Mouse (Mus musculus) embryonic fibroblast, embryonic 13.5 days (primary cell): Measurements from ENCODE around the gene Hvcn1. TPM values are rescaled to one million over a fixed set of nuclear protein-coding genes. Genes with fewer than 3 reads are reported as not detected.
A peak's percentile ranks its signal among the peaks of the same experiment; 100 is the strongest.

Source experiments
- H3K27ac ChIP-seq: 2 replicates; pipeline ENCODE4 v1.5.1; 2012; ENCODE audit warnings: low read length, control low read depth, inconsistent platforms; ENCODE audit not compliant: insufficient read depth
- H3K4me1 ChIP-seq: 2 replicates; pipeline ENCODE4 v1.6.1; 2011; ENCODE audit warnings: low read length; ENCODE audit not compliant: control insufficient read depth, insufficient read depth
- H3K4me3 ChIP-seq: 2 replicates; pipeline ENCODE4 v1.5.1; 2011; ENCODE audit warnings: mild to moderate bottlenecking, control low read depth, low read length; ENCODE audit not compliant: insufficient read depth
- CTCF ChIP-seq: IDR thresholded peaks from 2 replicates; pipeline ENCODE4 v1.5.1; 2011; ENCODE audit warnings: mild to moderate bottlenecking, control low read depth, low read length, moderate library complexity, borderline replicate concordance; ENCODE audit not compliant: insufficient read depth
- POLR2A ChIP-seq: IDR thresholded peaks from 2 replicates; pipeline ENCODE4 v1.6.1; 2011; ENCODE audit warnings: low read depth, mild to moderate bottlenecking, control low read depth, low read length, moderate library complexity
- polyA plus RNA-seq: library from polyadenylated mRNA; stranded (reverse); fragments of >200 nt; gene quantifications from 2 replicates; pipeline ENCODE4 v1.2.4, GENCODE M21; 2011; ENCODE audit warnings: low read depth; ENCODE audit not compliant: missing spikeins, insufficient read length

Gene Hvcn1
- polyA plus RNA-seq, 1 experiment = 3.1 TPM

DNA sequence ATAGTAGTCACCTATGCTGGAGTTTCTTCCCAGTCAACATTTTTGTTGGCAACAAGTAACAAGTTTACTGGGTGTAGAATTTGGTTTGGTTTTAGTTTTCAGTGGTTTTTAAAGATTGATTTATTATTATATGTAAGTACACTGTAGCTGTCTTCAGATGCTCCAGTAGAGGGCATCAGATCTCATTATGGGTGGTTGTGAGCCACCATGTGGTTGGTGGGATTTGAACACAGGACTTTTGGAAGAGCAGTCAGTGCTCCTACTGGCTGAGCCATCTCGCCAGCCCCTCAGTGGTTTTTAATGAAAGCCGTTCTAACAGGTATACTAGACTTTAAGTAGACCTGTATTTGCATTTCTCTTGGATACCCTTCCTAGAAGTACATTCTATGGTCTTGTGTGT, 59.3 kb downstream of the Hvcn1 start:
- H3K4me1 ChIP-seq = peaks cover 4% of the 10 kb centered on the region; the same call in 1 of the 2 replicates
- no peak for TF ChIP-seq CTCF
- no peak overlapping the region for H3K27ac ChIP-seq
- no peak overlapping the region for H3K4me3 ChIP-seq

DNA sequence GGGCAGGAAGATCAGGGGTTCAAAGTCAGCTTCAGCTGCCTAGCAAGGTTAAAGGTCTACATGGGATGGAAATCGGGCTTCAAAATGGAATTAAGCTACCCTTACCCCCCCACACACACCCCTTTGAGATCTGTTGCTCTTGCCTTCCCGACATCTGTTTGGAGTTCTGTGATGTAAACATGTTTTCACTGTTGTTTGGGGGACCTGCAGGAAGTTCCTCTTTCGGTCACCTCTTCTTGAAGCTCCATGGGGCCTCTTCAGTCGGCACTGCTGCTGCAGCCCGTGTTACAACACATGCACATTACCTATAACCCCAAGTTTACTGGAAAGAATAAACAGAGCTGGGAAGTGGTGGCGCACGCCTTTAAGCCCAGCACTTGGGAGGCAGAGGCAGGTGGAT, 60.5 kb downstream of the Hvcn1 start:
- peaks cover 4% of the 10 kb centered on the region; the same call in 1 of the 2 replicates for H3K4me1 ChIP-seq
- no peak overlapping the region for H3K4me3 ChIP-seq
- TF ChIP-seq CTCF (no peak), POLR2A (no peak)
- H3K27ac ChIP-seq = no peak overlapping the region

- peaks cover 4% of the 10 kb centered on the region; the same call in 1 of the 2 replicates for H3K4me1 ChIP-seq
- no peak overlapping the region for H3K4me3 ChIP-seq
- H3K27ac ChIP-seq = no peak overlapping the region
- no peak for TF ChIP-seq POLR2A
These were observed 61.3 kb downstream of the Hvcn1 start for GRCm38 (mm10) chr5:122267899-122268298.

DNA sequence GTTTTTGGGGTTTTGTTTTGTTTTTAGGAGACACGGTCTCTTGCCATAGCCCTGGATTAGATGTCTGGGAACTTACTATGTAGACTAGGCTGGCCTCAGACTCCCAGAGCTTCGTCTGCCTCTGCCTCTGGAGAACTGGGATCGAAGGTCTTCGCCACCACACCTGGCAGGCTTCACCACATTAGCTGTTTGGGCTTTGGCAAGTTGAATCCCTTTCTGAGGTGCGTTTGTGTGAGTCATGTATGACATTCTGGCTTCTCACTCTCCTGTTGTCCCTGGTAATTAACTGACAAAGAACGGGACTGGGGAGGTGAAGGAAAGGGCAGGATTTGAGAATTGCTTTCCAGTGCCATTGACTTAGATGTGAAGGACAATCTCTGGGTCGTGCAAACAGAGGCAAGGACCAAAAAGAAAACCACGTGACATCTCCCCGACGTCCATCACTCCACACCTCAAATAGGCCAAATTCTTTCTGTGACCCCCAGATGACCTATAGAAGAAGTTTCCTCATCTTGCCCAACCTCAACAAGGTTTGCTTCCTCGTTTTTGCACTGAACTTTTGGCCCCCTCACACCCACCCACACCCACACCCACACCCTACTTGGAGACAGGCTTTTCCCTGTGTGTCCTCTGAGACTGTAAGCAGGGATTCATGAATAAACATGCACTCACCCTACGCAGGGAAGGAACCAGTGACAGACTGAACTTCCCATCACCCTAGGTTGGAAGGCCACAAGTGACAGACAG, 62.4 kb downstream of the Hvcn1 start:
- TF ChIP-seq CTCF (no peak), POLR2A (no peak)
- no peak overlapping the region for H3K4me3 ChIP-seq
- peaks cover 6% of the 10 kb centered on the region; the same call in 1 of the 2 replicates for H3K4me1 ChIP-seq
- H3K27ac ChIP-seq = no peak overlapping the region

- no peak for TF ChIP-seq POLR2A
- TF ChIP-seq CTCF = no peak
- H3K27ac ChIP-seq = no peak overlapping the region
- H3K4me1 ChIP-seq = peaks cover 6% of the 10 kb centered on the region; the same call in 1 of the 2 replicates
- no peak overlapping the region for H3K4me3 ChIP-seq
These were observed 66.2 kb downstream of the Hvcn1 start for GRCm38 (mm10) chr5:122272821-122273220.

- no peak overlapping the region for H3K27ac ChIP-seq
- H3K4me3 ChIP-seq = no peak overlapping the region
- 0 out of 2 replicates have a peak, but pooled peaks cover 2% of the 10 kb centered on the region for H3K4me1 ChIP-seq
- TF ChIP-seq POLR2A (no peak), CTCF (no peak)
These were observed 68.2 kb downstream of the Hvcn1 start for GRCm38 (mm10) chr5:122274785-122275184.

DNA sequence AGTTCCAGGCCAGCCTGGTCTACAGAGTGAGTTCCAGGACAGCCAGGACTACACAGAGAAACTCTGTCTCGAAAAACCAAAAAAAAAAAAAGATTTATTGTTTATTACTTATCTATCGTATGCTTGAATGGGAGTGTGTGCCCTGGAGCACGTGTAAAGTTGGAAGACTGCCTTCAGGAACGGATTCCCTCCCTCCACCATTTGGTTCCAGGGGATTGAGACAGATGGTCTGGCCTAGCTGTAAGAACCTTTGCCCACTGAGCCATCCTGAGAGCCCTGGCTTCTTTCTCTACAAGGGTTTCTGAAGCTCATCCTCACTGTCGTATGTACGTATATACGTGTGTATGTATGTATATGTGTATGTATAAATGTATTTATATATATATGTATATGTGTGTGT, 72.3 kb downstream of the Hvcn1 start:
- H3K4me3 ChIP-seq = no peak overlapping the region
- H3K27ac ChIP-seq = no peak overlapping the region
- TF ChIP-seq CTCF = no peak
- no peak for TF ChIP-seq POLR2A
- peaks cover 7% of the 10 kb centered on the region; the same call in 1 of the 2 replicates for H3K4me1 ChIP-seq

DNA sequence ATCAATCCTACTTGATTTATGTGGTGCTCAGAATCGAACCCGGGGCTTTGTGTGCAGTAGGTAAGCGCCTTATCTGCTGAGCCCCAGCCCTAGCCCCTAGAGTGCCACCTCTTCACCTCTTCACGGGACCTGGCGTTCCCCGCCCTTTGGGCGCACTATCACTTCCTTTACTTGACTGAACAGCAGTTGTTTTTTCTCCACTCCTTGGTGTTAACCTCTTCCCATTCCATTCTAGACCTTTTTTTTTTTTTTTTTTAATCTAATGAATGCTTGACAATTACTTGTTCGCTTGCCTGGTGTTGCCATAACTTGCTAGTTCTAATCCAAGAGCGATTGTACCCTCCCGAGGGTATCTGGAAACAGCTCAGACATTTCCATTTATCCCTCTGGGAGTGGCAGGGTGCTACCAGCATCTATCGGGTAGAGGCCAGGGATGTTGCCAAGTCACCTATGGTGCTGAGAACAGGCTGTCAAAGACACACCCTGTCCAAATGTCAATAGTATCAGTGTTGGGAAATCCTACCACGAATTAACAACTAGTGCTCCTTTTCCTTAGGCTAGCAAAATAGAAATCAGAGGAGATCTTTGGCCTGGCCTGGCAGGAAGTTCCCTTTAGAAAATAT, 73.3 kb downstream of the Hvcn1 start:
- Histone ChIP-seq H3K4me1 (peaks cover 7% of the 10 kb centered on the region; the same call in 1 of the 2 replicates), H3K4me3 (no peak overlapping the region), H3K27ac (peak overlapping the region; percentile 32)
- TF ChIP-seq POLR2A (no peak), CTCF (no peak)

DNA sequence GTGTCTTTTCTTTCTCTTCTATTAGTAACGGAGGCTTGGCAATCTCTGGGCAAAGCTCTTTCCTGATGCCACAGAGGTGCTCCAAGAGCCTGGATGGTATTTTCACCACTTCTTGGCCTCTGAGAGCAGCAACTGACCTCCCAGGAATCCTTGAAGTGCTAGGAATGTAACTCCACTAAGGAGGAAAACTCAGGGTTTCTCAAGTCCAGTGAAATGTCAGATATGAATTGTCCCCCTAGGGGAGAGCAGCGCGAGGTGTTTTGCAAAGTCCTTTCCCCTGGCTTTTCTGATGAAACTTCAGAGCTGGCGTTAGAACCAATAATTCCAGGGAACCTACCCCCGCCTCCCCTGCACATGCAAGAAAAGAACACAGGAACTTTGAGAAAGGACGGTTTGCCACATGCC, 73.8 kb downstream of the Hvcn1 start:
- no peak for TF ChIP-seq POLR2A
- no peak for TF ChIP-seq CTCF
- Histone ChIP-seq H3K4me3 (no peak overlapping the region), H3K27ac (peak overlapping the region; percentile 32), H3K4me1 (peaks cover 7% of the 10 kb centered on the region; the same call in 1 of the 2 replicates)

DNA sequence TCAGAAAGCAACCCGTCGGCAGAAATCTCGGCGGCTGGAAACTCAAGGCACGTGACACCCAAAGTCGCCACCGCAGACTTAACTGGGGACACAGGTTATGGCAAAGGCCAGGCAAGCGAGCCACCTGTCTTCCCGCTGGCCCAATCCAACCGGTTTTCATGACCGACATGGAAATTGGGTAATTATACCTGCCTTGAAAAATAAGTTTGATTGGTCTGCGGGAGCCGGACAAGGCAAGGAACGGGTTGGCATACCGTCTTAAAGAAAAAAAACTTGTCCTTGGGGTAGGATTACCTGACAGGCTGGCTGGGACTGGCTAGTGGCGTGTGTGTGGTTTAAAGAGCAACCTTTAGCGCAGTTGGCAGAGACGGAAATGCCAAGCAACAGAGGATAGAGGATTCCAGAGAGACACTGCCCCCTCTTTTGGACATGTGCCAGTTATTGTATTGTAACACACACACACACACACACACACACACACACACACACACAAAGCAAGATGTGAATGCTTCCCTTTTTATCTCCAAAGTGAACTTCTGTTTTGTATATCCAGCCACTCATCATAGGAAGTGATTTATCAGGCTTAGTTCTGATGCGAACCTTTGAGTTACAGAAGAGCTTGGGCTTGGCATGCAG, 74.3 kb downstream of the Hvcn1 start:
- H3K27ac ChIP-seq = peak overlapping the region; percentile 32
- peaks cover 9% of the 10 kb centered on the region for H3K4me1 ChIP-seq
- TF ChIP-seq POLR2A = no peak
- no peak for TF ChIP-seq CTCF
- H3K4me3 ChIP-seq = no peak overlapping the region
